Mouse (Mus musculus) testis, adult 2 months (tissue): Measurements from ENCODE around the gene Chmp6.

Experiments used
- CTCF ChIP-seq: fragments of 200-500 bp; IDR thresholded peaks from 2 replicates; pipeline ENCODE4 v1.5.1; 2012; ENCODE audit warnings: low read depth, mild to moderate bottlenecking, inconsistent platforms, low read length, moderate library complexity; ENCODE audit not compliant: control insufficient read depth, insufficient read depth, insufficient replicate concordance
- POLR2A ChIP-seq: fragments of 200-500 bp; IDR thresholded peaks from 2 replicates; pipeline ENCODE4 v1.6.1; 2012; ENCODE audit warnings: low read depth, mild to moderate bottlenecking, inconsistent platforms, low read length, moderate library complexity; ENCODE audit not compliant: control insufficient read depth

GRCm38 (mm10) chr11:119918521-119918920 is 5.3 kb downstream of the Chmp6 start:
- TF ChIP-seq CTCF (no peak), POLR2A (no peak)
